Mouse (Mus musculus) kidney, postnatal 0 days (tissue): ENCODE results near the gene P2rx4. TPM values are rescaled to one million over a fixed set of nuclear protein-coding genes. Genes with fewer than 3 reads are reported as not detected.

ENCODE experiments used
- ATAC-seq: fragments of 200-750 bp; cut with Nextera tagmentation; replicated peaks from 2 replicates; pipeline ENCODE4 v1.8.0; 2017; ENCODE audit warnings: low read depth, moderate number of reproducible peaks, moderate TSS enrichment, moderate library complexity; ENCODE audit not compliant: low FRiP score
- DNase-seq: peaks from one replicate; pipeline ENCODE4 v3.0.0-alpha.2; 2016; ENCODE audit warnings: low spot score
- H3K27ac ChIP-seq: fragments of 300-500 bp; sonication (generic); 2 replicates; pipeline ENCODE4 v1.5.1; 2014; ENCODE audit warnings: mild to moderate bottlenecking
- H3K27me3 ChIP-seq: fragments of 300-500 bp; sonication (generic); 2 replicates; pipeline ENCODE4 v1.6.1; 2014; ENCODE audit warnings: low read length, mixed read lengths; ENCODE audit not compliant: insufficient read depth
- H3K36me3 ChIP-seq: fragments of 300-500 bp; sonication (generic); 2 replicates; pipeline ENCODE4 v1.6.1; 2014; ENCODE audit warnings: low read length, mixed read lengths; ENCODE audit not compliant: insufficient read depth
- H3K4me1 ChIP-seq: fragments of 300-500 bp; sonication (generic); replicated peaks from 2 replicates; pipeline ENCODE4 v1.6.1; 2014; ENCODE audit warnings: antibody characterized with exemption, low read length, mixed read lengths; ENCODE audit not compliant: insufficient read depth
- H3K4me2 ChIP-seq: fragments of 300-500 bp; sonication (generic); 2 replicates; pipeline ENCODE4 v1.6.1; 2014; ENCODE audit warnings: mild to moderate bottlenecking, low read length, moderate library complexity, mixed read lengths
- H3K4me3 ChIP-seq: fragments of 300-500 bp; sonication (generic); replicated peaks from 2 replicates; pipeline ENCODE4 v1.5.1; 2014; ENCODE audit warnings: low read depth, low read length
- H3K9ac ChIP-seq: fragments of 300-500 bp; sonication (generic); 2 replicates; pipeline ENCODE4 v1.6.1; 2014; ENCODE audit warnings: low read depth, low read length
- H3K9me3 ChIP-seq: fragments of 300-500 bp; sonication (generic); replicated peaks from 2 replicates; pipeline ENCODE4 v1.6.1; 2016; ENCODE audit warnings: low read length, inconsistent platforms, mixed read lengths
- CTCF ChIP-seq: IDR thresholded peaks from 2 replicates; pipeline ENCODE4 v1.5.1; 2016; ENCODE audit warnings: antibody characterized with exemption, low read depth, mild to moderate bottlenecking, moderate library complexity
- WGBS: fragments of 180-500 bp; shearing (Covaris S2); extraction: QIAGEN DNeasy Blood & Tissue Kit; methylation state at CpG from one replicate; pipeline ENCODE4 v1.1.7; 2014; 5-methylcytosine and 5-hydroxymethylcytosine counted together
- polyA plus RNA-seq: library from polyadenylated mRNA; unstranded; fragments of >200 nt; fragmentation: Nextera tagmentation; extraction: Ambion mirVana; gene quantifications from 2 replicates; pipeline ENCODE4 v1.2.1, GENCODE M21; 2015

Gene P2rx4
- polyA plus RNA-seq, 1 experiment from 2014 or later: 33.7 TPM

GRCm38 (mm10) chr5:122676002-122676401, 31.3 kb upstream of the P2rx4 start:
- ATAC-seq (no peak), DNase-seq (peak; percentile 62)
- no peaks in the 10 kb centered on the region for H3K9me3 ChIP-seq
- H3K27ac ChIP-seq: no peak overlapping the region
- no peaks in the 10 kb centered on the region for H3K36me3 ChIP-seq
- H3K4me3 ChIP-seq: no peak overlapping the region
- H3K4me1 ChIP-seq: no peaks in the 10 kb centered on the region
- 43% methylated on average over 8 of the region's 8 CpGs for WGBS
- no peak for TF ChIP-seq CTCF
- no peak overlapping the region for H3K4me2 ChIP-seq
- H3K27me3 ChIP-seq: no peaks in the 10 kb centered on the region
- no peak overlapping the region for H3K9ac ChIP-seq

- Histone ChIP-seq H3K9ac (no peak overlapping the region), H3K36me3 (no peaks in the 10 kb centered on the region), H3K4me3 (no peak overlapping the region), H3K27me3 (no peaks in the 10 kb centered on the region), H3K27ac (no peak overlapping the region), H3K4me1 (no peaks in the 10 kb centered on the region), H3K9me3 (no peaks in the 10 kb centered on the region), H3K4me2 (no peak overlapping the region)
- no peak for DNase-seq
- WGBS: 87% methylated on average over 9 of the region's 9 CpGs
- ATAC-seq: no peak
- no peak for TF ChIP-seq CTCF
Observed at GRCm38 (mm10) chr5:122677983-122678382, 29.4 kb upstream of the P2rx4 start.

- H3K27ac ChIP-seq: no peak overlapping the region
- H3K36me3 ChIP-seq: no peaks in the 10 kb centered on the region
- no peak for DNase-seq
- H3K4me3 ChIP-seq: no peak overlapping the region
- H3K9me3 ChIP-seq: no peaks in the 10 kb centered on the region
- H3K9ac ChIP-seq: no peak overlapping the region
- ATAC-seq: no peak
- 94% methylated on average over 8 of the region's 8 CpGs for WGBS
- no peaks in the 10 kb centered on the region for H3K27me3 ChIP-seq
- no peak overlapping the region for H3K4me2 ChIP-seq
- no peaks in the 10 kb centered on the region for H3K4me1 ChIP-seq
- TF ChIP-seq CTCF: no peak
Observed at GRCm38 (mm10) chr5:122679881-122680280, 27.5 kb upstream of the P2rx4 start.

- H3K4me3 ChIP-seq: no peak overlapping the region
- no peak overlapping the region for H3K9ac ChIP-seq
- DNase-seq: no peak
- H3K4me1 ChIP-seq: no peaks in the 10 kb centered on the region
- no peaks in the 10 kb centered on the region for H3K9me3 ChIP-seq
- no peak overlapping the region for H3K27ac ChIP-seq
- no peak for TF ChIP-seq CTCF
- no peaks in the 10 kb centered on the region for H3K27me3 ChIP-seq
- WGBS: 85% methylated on average over 12 of the region's 12 CpGs
- H3K4me2 ChIP-seq: no peak overlapping the region
- ATAC-seq: no peak
- H3K36me3 ChIP-seq: no peaks in the 10 kb centered on the region
Observed at GRCm38 (mm10) chr5:122681276-122681675, 26.1 kb upstream of the P2rx4 start.

- Histone ChIP-seq H3K4me3 (no peak overlapping the region), H3K9me3 (no peaks in the 10 kb centered on the region), H3K27me3 (no peaks in the 10 kb centered on the region), H3K27ac (no peak overlapping the region), H3K9ac (no peak overlapping the region), H3K4me1 (no peaks in the 10 kb centered on the region), H3K36me3 (no peaks in the 10 kb centered on the region), H3K4me2 (no peak overlapping the region)
- DNase-seq: no peak
- WGBS: 70% methylated on average over 10 of the region's 10 CpGs
- TF ChIP-seq CTCF: no peak
- no peak for ATAC-seq
Observed at GRCm38 (mm10) chr5:122683926-122684325, 23.4 kb upstream of the P2rx4 start.

- 80% methylated on average over 4 of the region's 4 CpGs for WGBS
- DNase-seq (peak; percentile 35), ATAC-seq (no peak)
- no peak for TF ChIP-seq CTCF
- no peaks in the 10 kb centered on the region for H3K4me1 ChIP-seq
- no peak overlapping the region for H3K4me3 ChIP-seq
- H3K9ac ChIP-seq: no peak overlapping the region
- H3K27ac ChIP-seq: no peak overlapping the region
- H3K4me2 ChIP-seq: no peak overlapping the region
- no peaks in the 10 kb centered on the region for H3K9me3 ChIP-seq
- no peaks in the 10 kb centered on the region for H3K27me3 ChIP-seq
- H3K36me3 ChIP-seq: no peaks in the 10 kb centered on the region
Observed at GRCm38 (mm10) chr5:122687391-122687790, 20.0 kb upstream of the P2rx4 start.

- no peak for TF ChIP-seq CTCF
- ATAC-seq: no peak
Observed at GRCm38 (mm10) chr5:122689153-122689552, 18.2 kb upstream of the P2rx4 start.

More at GRCm38 (mm10) chr5:122689153-122689552, 18.2 kb upstream of the P2rx4 start:
- Histone ChIP-seq H3K9me3 (no peaks in the 10 kb centered on the region), H3K27ac (no peak overlapping the region), H3K27me3 (no peaks in the 10 kb centered on the region), H3K9ac (no peak overlapping the region), H3K4me2 (no peak overlapping the region), H3K36me3 (no peaks in the 10 kb centered on the region), H3K4me1 (no peaks in the 10 kb centered on the region), H3K4me3 (no peak overlapping the region)
- DNase-seq: no peak
- 90% methylated on average over 7 of the region's 7 CpGs for WGBS
